Mouse (Mus musculus) kidney, adult 11 months (tissue): ENCODE measurements at regions not wholly inside any gene's neighbourhood (a gene's known extent, or its start where the extent isn't known, plus 50 kb on each side); places are given as distances from the start of the nearest gene placed in this dataset.
"Not testable (repeated sequence)": the region's sequence is repeated elsewhere in the genome, so short reads cannot be mapped to it uniquely, and the experiment has no call there.

ENCODE experiments used
- DNase-seq: peaks from one replicate; pipeline ENCODE4 v3.0.0; 2022

- no peak for DNase-seq
Observed at GRCm38 (mm10) chr3:80081210-80081609, 196.9 kb downstream of the Fam198b start.

- DNase-seq = no peak
Observed at GRCm38 (mm10) chr3:80082780-80083519, 198.6 kb downstream of the Fam198b start.

GRCm38 (mm10) chr3:80084168-80084567 lies 199.8 kb downstream of the Fam198b start:
- no peak for DNase-seq

- peak; percentile 23 for DNase-seq
Observed at GRCm38 (mm10) chr3:80099625-80100024, 215.3 kb downstream of the Fam198b start.

GRCm38 (mm10) chr3:80120177-80120736 lies 235.9 kb downstream of the Fam198b start:
- no peak for DNase-seq

GRCm38 (mm10) chr3:80123666-80124065 lies 239.3 kb downstream of the Fam198b start:
- DNase-seq = no peak

- no peak for DNase-seq
Observed at GRCm38 (mm10) chr3:80124621-80125020, 240.3 kb downstream of the Fam198b start.

GRCm38 (mm10) chr3:80141697-80142096 lies 257.4 kb downstream of the Fam198b start:
- no peak for DNase-seq

- no peak for DNase-seq
Observed at GRCm38 (mm10) chr3:80160473-80160872, 276.1 kb downstream of the Fam198b start.

- DNase-seq = no peak
Observed at GRCm38 (mm10) chr3:80181749-80182148, 297.4 kb downstream of the Fam198b start.

- not testable (repeated sequence) for DNase-seq
Observed at GRCm38 (mm10) chr3:80182161-80182560, 297.8 kb downstream of the Fam198b start.

GRCm38 (mm10) chr3:80187406-80187805 lies 303.1 kb downstream of the Fam198b start:
- DNase-seq = no peak

GRCm38 (mm10) chr3:80200904-80201303 lies 316.6 kb downstream of the Fam198b start:
- DNase-seq = no peak

- no peak for DNase-seq
Observed at GRCm38 (mm10) chr3:80204821-80205220, 320.5 kb downstream of the Fam198b start.

- DNase-seq = no peak
Observed at GRCm38 (mm10) chr3:80205351-80205750, 321.0 kb downstream of the Fam198b start.

GRCm38 (mm10) chr3:80207022-80207421 lies 322.7 kb downstream of the Fam198b start:
- DNase-seq = no peak

GRCm38 (mm10) chr3:80208028-80208427 lies 323.7 kb downstream of the Fam198b start:
- no peak for DNase-seq

- DNase-seq = no peak
Observed at GRCm38 (mm10) chr3:80209596-80209995, 325.3 kb downstream of the Fam198b start.

- no peak for DNase-seq
Observed at GRCm38 (mm10) chr3:80211323-80212109, 327.2 kb downstream of the Fam198b start.

GRCm38 (mm10) chr3:80248611-80249010 lies 364.3 kb downstream of the Fam198b start:
- no peak for DNase-seq

- DNase-seq = no peak
Observed at GRCm38 (mm10) chr3:80249974-80250373, 365.6 kb downstream of the Fam198b start.

GRCm38 (mm10) chr3:80255304-80255703 lies 371.0 kb downstream of the Fam198b start:
- no peak for DNase-seq

GRCm38 (mm10) chr3:80256383-80256782 lies 372.1 kb downstream of the Fam198b start:
- DNase-seq = no peak

- DNase-seq = no peak
Observed at GRCm38 (mm10) chr3:80263095-80263494, 378.8 kb downstream of the Fam198b start.
